Mouse (Mus musculus): ENCODE measurements around the gene Hoxa1.

Hoxa1 gene

DNA sequence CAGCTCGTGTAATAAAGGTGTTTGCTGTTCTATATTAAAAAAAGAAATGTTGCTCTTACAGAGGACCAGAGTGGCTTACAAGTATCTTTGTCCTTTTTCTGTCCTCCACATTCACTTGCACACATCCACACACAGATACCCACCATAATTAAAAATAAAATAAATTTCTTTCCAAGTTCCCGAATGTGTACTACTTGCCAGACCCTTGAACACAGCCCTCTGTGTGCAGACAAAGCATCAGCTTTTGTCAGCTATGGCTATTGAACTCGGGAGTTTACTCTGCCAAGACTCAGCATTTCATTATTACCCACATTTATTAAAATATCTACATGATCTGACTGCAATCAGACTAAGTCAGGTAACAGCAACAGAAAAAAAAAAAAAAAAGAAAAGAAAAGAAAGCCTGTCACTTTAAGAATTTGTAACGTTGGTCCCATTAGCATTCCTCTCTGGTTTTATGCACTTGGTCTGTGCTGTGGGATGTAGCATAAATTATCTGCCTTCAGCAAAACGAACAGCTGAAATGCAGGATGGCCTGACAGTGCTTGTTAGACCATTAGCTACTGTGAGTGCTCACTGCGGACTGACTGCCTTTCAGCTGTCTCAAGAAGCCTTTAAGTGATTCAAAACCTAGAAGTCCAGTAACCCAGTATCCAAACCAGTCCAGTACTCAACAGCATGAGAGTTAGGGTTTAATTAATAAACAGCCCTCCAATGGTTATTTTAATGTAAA is 39.0 kb downstream of the Hoxa1 start:
- in situ Hi-C loops (cut with MboI; ENCODE audit: low sequenced_read_pairs) = no loop called here

DNA sequence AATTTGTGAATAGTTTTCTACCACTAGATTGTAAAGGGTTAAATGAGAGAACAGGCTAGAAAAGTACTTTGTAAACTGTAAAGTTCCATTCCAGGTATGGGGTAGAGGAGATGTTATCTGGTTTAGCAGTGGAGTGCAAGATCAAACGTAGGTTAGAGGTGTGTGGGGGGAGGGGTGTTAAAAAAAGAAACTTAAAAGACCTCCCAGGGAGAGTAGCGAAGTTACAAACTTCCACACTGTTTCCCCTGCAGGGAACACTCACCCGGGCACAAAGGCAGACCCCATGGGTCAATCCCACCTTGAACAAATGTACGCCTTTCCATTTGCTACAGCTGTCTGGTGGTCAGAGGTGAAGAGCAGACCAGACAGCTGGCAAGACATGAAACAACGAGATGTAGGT is 42.2 kb downstream of the Hoxa1 start:
- in situ Hi-C loops (cut with MboI; ENCODE audit: low sequenced_read_pairs) = no loop called here

DNA sequence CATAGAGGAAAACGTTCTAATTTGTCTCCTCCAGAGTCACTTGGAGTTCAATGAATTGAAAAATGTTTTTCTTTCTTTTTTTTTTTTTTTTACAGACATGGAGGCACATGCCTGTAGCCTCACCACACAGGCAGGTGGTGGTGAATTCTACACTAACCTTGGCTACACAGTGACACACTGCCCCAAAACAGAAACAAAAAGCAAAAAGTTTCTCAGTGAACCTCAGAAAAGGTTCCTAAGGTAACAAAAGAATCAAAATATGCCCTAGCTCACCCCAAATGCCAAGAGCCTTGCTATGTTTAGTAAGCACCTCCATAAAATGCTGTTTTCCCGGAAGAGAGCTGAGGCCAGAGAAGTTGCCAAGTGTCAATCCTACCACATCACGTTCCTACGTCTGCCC is 46.3 kb downstream of the Hoxa1 start:
- in situ Hi-C loops (cut with MboI; ENCODE audit: low sequenced_read_pairs) = no loop called here

DNA sequence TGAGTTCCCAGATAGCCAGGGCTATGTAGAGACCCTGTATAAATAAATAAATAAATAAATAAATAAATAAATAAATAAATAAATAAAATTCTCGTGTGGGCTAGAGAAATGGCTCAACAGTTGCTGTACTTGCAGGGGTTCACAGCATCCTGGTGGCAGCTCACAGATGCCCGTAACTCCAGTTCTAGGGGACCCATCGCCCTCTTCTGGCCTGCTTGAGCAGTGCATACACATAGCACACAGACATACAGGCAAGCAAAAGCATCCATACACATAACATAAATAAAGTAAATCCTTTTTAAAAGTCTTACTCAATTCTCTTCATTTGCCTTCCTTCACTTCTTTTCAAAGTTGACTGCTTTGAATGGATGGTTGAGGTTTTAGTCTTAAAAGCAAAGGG is 50.7 kb downstream of the Hoxa1 start:
- in situ Hi-C loops (cut with MboI; ENCODE audit: low sequenced_read_pairs) = no loop called here

DNA sequence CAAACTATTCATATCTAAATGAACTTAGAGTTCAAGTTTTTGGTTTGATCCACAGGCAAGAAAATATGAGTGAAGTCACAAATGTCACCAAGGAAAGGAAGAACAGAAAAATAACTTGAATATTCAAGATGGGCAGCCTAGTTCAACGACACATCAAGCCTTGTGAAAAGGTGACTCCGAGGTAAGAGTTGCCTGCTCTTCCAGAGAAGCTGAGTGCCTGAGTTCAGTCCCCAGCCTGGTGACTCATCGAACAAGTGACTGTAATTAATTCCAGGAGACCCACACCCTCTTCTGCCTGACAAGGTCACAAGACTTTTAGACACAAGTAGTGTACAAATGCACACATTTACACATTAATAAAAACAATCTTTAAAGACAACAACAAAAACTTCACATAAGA is 51.4 kb downstream of the Hoxa1 start:
- in situ Hi-C loops (cut with MboI; ENCODE audit: low sequenced_read_pairs) = no loop called here

DNA sequence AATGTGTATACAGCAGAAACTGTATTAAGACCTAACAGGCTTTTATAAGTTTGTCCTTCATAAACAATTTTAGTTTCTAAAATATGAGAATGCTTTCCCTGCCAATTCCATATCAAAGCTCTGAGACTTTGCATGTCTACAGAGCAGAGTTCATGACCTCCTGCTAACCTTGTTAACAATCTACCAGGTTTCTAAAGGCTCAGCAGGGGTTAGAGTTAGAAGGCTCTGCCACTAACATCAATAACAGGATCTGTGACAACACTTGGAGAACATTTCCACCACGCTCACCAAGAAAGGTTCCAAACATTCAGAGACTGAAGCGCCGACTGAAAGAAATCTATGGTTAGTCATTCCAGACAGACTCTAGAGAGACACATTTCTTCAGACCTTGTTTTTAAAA is 51.9 kb downstream of the Hoxa1 start:
- in situ Hi-C loops (cut with MboI; ENCODE audit: low sequenced_read_pairs) = no loop called here

Data from CH12F3 (cell line).